Comparison of ENCODE assay signal across 8 mouse cellular contexts in genomic region chr17:5252436-5252835, GRCm38 (mm10).
DNase-seq lines count a peak whose midpoint lies in the region; ATAC-seq and TF ChIP-seq lines count a peak whose summit lies in the region.

No protein-coding gene starts in this region.

- no peaks in the 10 kb centered on the region for H3K27me3 ChIP-seq in ES-Bruce4 (ENCODE audit: control insufficient read depth, insufficient read depth, low read length, poor library complexity, severe bottlenecking)
- H3K27me3 ChIP-seq in forebrain, postnatal 0 days (ENCODE audit: insufficient read depth, low read length), result no peaks in the 10 kb centered on the region

- no peak for ATAC-seq in forebrain, postnatal 0 days

- no peak overlapping the region for H3K9ac ChIP-seq in ES-Bruce4 (ENCODE audit: low read depth, poor library complexity, severe bottlenecking)
- H3K9ac ChIP-seq in forebrain, postnatal 0 days, result no peak overlapping the region

- peak; percentile 69 for DNase-seq in A20 (ENCODE audit: low read depth, low spot score)
- DNase-seq in cerebellum, adult 11-12 months, result peak; percentile 64
- DNase-seq in forebrain, postnatal 0 days, result peak; percentile 67
- peak; percentile 78 to 87 for DNase-seq in kidney, postnatal 25 days
- DNase-seq in lung, adult 18-20 months, result peak; percentile 69 to 75
- peak; percentile 67 to 70 for DNase-seq in right cerebral cortex, postnatal 36 days (ENCODE audit: low spot score in 2 of 2)
- no peak for DNase-seq in yolk sac, embryonic 10.5 days (ENCODE audit: low spot score)

- no peaks in the 10 kb centered on the region for H3K9me3 ChIP-seq in ES-Bruce4 (replicated peaks; ENCODE audit: control insufficient read depth, insufficient read depth, low read length, poor library complexity, severe bottlenecking)
- H3K9me3 ChIP-seq in forebrain, postnatal 0 days (ENCODE audit: low read length), result no peaks in the 10 kb centered on the region

- peak; percentile 77 for TF ChIP-seq CTCF in ES-Bruce4 (IDR thresholded peaks at IDR 0.05; ENCODE audit: low read depth, low read length)
- peak; percentile 73 for TF ChIP-seq CTCF in forebrain, postnatal 0 days (IDR thresholded peaks at IDR 0.05; ENCODE audit: low read depth)

- H3K4me2 ChIP-seq in forebrain, postnatal 0 days (ENCODE audit: low read depth), result no peak overlapping the region

- TF ChIP-seq POLR2A in ES-Bruce4 (IDR thresholded peaks at IDR 0.05; ENCODE audit: insufficient read depth, low read length), result no peak

- no peak for TF ChIP-seq EP300 in ES-Bruce4 (IDR thresholded peaks at IDR 0.05; ENCODE audit: insufficient read depth, low read depth, low read length)

- H3K27ac ChIP-seq in ES-Bruce4 (ENCODE audit: insufficient read depth, low read length), result no peak overlapping the region
- no peak overlapping the region for H3K27ac ChIP-seq in forebrain, postnatal 0 days (ENCODE audit: low read depth, low read length)

- 20% methylated on average over 3 of the region's 3 CpGs for WGBS in forebrain, postnatal 0 days

- H3K36me3 ChIP-seq in ES-Bruce4 (ENCODE audit: control insufficient read depth, insufficient read depth, low read length, poor library complexity, severe bottlenecking), result no peaks in the 10 kb centered on the region
- no peaks in the 10 kb centered on the region for H3K36me3 ChIP-seq in forebrain, postnatal 0 days (ENCODE audit: insufficient read depth)

- H3K4me3 ChIP-seq in ES-Bruce4 (ENCODE audit: low read depth, low read length), result no peak overlapping the region
- H3K4me3 ChIP-seq in forebrain, postnatal 0 days (ENCODE audit: low read depth, low read length), result no peak overlapping the region

- no peaks in the 10 kb centered on the region for H3K4me1 ChIP-seq in ES-Bruce4 (ENCODE audit: control insufficient read depth, insufficient read depth, low read length)
- H3K4me1 ChIP-seq in forebrain, postnatal 0 days (ENCODE audit: insufficient read depth), result peaks cover 17% of the 10 kb centered on the region
